Mouse (Mus musculus) E14TG2a.4 (cell line): Measurements from ENCODE around the gene Rbbp4.
"Not testable (repeated sequence)": the region's sequence is repeated elsewhere in the genome, so short reads cannot be mapped to it uniquely, and the experiment has no call there.

ENCODE experiments used
- H3K27me3 ChIP-seq: 2 replicates; pipeline ENCODE4 v1.6.1; 2014; ENCODE audit warnings: low read length, control low read depth; ENCODE audit not compliant: insufficient read depth
- H3K36me3 ChIP-seq: 2 replicates; pipeline ENCODE4 v1.6.1; 2014; ENCODE audit warnings: low read length, control low read depth; ENCODE audit not compliant: insufficient read depth
- H3K4me1 ChIP-seq: replicated peaks from 2 replicates; pipeline ENCODE4 v1.6.1; 2014; ENCODE audit warnings: low read depth, low read length, control low read depth
- H3K4me3 ChIP-seq: replicated peaks from 2 replicates; pipeline ENCODE4 v1.5.1; 2014; ENCODE audit warnings: mild to moderate bottlenecking, low read length
- H3K9me3 ChIP-seq: 2 replicates; pipeline ENCODE4 v1.6.1; 2014; ENCODE audit warnings: low read length, control low read depth
- CTCF ChIP-seq: conservative IDR thresholded peaks from 2 replicates; pipeline ENCODE4 v1.5.1; 2014; ENCODE audit warnings: low read length
- NANOG ChIP-seq: IDR thresholded peaks from 2 replicates; pipeline ENCODE4 v1.6.1; 2014; ENCODE audit warnings: borderline replicate concordance, low read length, mixed read lengths
- POU5F1 ChIP-seq: IDR thresholded peaks from 2 replicates; pipeline ENCODE4 v1.6.1; 2014; ENCODE audit warnings: low read length, borderline replicate concordance

Rbbp4 gene

GRCm38 (mm10) chr4:129363463-129363862, 28.3 kb upstream of the Rbbp4 start:
- Histone ChIP-seq H3K36me3 (peaks cover 94% of the 10 kb centered on the region), H3K4me3 (no peak overlapping the region), H3K27me3 (no peaks in the 10 kb centered on the region), H3K4me1 (peaks cover 77% of the 10 kb centered on the region), H3K9me3 (no peaks in the 10 kb centered on the region)
- no peak for TF ChIP-seq POU5F1
- TF ChIP-seq CTCF = no peak
- TF ChIP-seq NANOG = no peak

DNA sequence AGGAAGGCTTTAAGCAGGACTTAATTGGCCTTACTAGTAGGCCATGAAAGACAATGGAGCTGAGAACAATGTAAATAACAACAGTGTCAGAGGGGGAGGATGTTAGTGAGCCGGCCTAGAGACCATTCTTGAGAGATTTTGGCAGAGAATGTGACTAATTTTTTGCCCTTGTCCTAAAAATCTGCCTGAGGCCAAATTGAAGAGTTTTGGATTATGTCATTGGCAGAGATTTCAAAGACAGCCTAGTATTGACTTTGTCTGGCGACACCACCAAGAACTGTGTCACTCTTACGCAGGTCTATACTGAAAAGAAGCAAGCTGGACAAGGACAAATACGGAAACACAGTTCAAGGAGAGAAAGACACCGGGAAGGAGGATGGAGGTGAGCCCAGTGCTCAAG, 27.6 kb upstream of the Rbbp4 start:
- TF ChIP-seq POU5F1 (no peak), NANOG (no peak)
- Histone ChIP-seq H3K4me3 (no peak overlapping the region), H3K9me3 (no peaks in the 10 kb centered on the region), H3K4me1 (peaks cover 80% of the 10 kb centered on the region), H3K36me3 (peaks cover 96% of the 10 kb centered on the region), H3K27me3 (no peaks in the 10 kb centered on the region)

DNA sequence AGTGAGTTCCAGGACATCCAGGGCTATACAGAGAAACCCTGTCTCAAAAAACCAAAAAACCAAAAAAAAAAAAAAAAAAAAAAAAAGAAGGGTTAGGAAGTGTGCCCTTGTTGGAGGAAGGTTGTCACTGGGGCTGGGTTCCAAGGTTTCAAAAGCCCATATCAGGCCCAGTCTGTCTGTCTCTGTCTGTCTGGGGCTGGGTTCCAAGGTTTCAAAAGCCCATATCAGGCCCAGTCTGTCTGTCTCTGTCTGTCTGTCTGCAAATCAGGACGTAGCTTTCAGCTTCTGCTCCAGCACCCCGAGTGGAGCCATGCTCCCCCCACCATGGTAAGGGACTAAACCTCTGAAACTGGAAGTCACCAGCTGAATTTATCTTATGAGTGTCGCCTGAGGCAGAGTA, 27.1 kb upstream of the Rbbp4 start:
- Histone ChIP-seq H3K4me1 (peaks cover 76% of the 10 kb centered on the region), H3K36me3 (peaks cover 96% of the 10 kb centered on the region)
- H3K4me3 ChIP-seq, H3K9me3 ChIP-seq, H3K27me3 ChIP-seq: not testable (repeated sequence)

DNA sequence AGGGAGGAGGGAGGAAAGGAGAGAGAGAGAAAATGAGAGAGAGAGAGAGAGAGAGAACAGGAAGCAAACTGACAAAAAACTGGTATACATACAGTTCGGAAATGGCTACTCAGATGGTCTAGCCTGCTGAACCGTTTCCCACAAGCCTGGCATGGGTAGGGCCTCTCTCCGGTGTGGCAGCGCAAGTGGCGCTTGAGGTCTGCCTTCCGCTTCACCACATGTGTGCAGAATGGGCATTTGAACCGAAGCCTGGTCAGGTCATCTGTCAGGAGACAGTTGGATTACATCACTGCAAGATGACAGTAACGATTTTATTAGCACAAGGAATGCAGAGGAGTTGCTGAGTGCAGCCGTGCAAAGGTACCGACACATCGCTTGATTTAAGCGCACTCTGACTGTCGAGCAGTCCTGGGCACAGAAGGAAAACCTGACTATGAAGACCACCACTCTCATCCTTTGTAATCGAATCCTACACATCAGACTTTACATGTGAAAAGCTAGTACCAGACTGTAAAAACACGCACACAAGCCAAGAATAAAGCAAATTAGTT, 22.5 kb upstream of the Rbbp4 start:
- TF ChIP-seq CTCF (no peak), POU5F1 (no peak), NANOG (no peak)
- Histone ChIP-seq H3K4me1 (peaks cover 55% of the 10 kb centered on the region), H3K4me3 (no peak overlapping the region), H3K36me3 (peaks cover 88% of the 10 kb centered on the region), H3K27me3 (no peaks in the 10 kb centered on the region), H3K9me3 (no peaks in the 10 kb centered on the region)

GRCm38 (mm10) chr4:129354236-129354635, 19.1 kb upstream of the Rbbp4 start:
- Histone ChIP-seq H3K4me3 (no peak overlapping the region), H3K9me3 (no peaks in the 10 kb centered on the region), H3K4me1 (peaks cover 38% of the 10 kb centered on the region), H3K36me3 (peaks cover 77% of the 10 kb centered on the region), H3K27me3 (no peaks in the 10 kb centered on the region)
- no peak for TF ChIP-seq NANOG

DNA sequence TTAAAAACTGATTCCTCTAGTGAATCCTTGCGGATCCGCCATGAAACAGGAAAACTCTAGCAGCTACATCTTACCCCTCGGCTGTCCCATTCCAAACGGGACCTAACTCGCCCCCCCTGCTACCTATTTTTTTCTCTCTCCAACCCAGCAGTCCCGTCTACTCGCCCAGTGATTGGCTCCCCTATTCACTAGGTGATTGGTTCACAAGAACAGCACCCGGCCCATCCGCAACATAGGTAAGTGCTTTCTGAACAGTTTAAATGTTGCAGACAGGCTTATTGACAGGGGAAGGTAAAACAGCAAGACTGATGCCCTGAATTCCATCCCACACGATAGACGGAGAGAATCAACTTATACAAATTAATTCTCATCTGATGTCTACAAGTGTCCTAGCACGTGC, 18.0 kb upstream of the Rbbp4 start:
- Histone ChIP-seq H3K36me3 (peaks cover 70% of the 10 kb centered on the region), H3K4me1 (peaks cover 33% of the 10 kb centered on the region), H3K9me3 (no peaks in the 10 kb centered on the region), H3K27me3 (no peaks in the 10 kb centered on the region), H3K4me3 (peak overlapping the region; percentile 73)
- TF ChIP-seq POU5F1 (no peak), NANOG (no peak), CTCF (no peak)

GRCm38 (mm10) chr4:129351111-129351510, 15.9 kb upstream of the Rbbp4 start:
- Histone ChIP-seq H3K36me3 (peaks cover 63% of the 10 kb centered on the region), H3K4me1 (peaks cover 33% of the 10 kb centered on the region), H3K27me3 (no peaks in the 10 kb centered on the region), H3K9me3 (no peaks in the 10 kb centered on the region), H3K4me3 (no peak overlapping the region)
- no peak for TF ChIP-seq POU5F1
- TF ChIP-seq CTCF = no peak
- no peak for TF ChIP-seq NANOG

GRCm38 (mm10) chr4:129350644-129351043, 15.5 kb upstream of the Rbbp4 start:
- H3K36me3 ChIP-seq = peaks cover 61% of the 10 kb centered on the region
- no peak overlapping the region for H3K4me3 ChIP-seq
- peaks cover 36% of the 10 kb centered on the region for H3K4me1 ChIP-seq
- TF ChIP-seq POU5F1 = no peak
- peak; percentile 82 for TF ChIP-seq CTCF
- TF ChIP-seq NANOG = no peak
- H3K9me3 ChIP-seq = no peaks in the 10 kb centered on the region
- H3K27me3 ChIP-seq = no peaks in the 10 kb centered on the region

- no peak for TF ChIP-seq POU5F1
- TF ChIP-seq NANOG = no peak
- TF ChIP-seq CTCF = no peak
- H3K9me3 ChIP-seq = no peaks in the 10 kb centered on the region
- peaks cover 62% of the 10 kb centered on the region for H3K36me3 ChIP-seq
- H3K4me1 ChIP-seq = peaks cover 17% of the 10 kb centered on the region
- H3K27me3 ChIP-seq = no peaks in the 10 kb centered on the region
- H3K4me3 ChIP-seq = no peak overlapping the region
These were observed 11.4 kb upstream of the Rbbp4 start for GRCm38 (mm10) chr4:129346481-129347154.
